Mouse (Mus musculus) bone marrow, adult 2 months (tissue): ENCODE results near the gene Oas1f.

Experiments used
- CTCF ChIP-seq: fragments of 200-500 bp; IDR thresholded peaks from 2 replicates; pipeline ENCODE4 v1.5.1; 2011; ENCODE audit warnings: low read length, control low read depth; ENCODE audit not compliant: control insufficient read depth, insufficient read depth
- POLR2A ChIP-seq: fragments of 200-500 bp; IDR thresholded peaks from 2 replicates; pipeline ENCODE4 v1.6.1; 2011; ENCODE audit warnings: low read depth, mild to moderate bottlenecking, control low read depth, low read length, borderline replicate concordance; ENCODE audit not compliant: control insufficient read depth

DNA sequence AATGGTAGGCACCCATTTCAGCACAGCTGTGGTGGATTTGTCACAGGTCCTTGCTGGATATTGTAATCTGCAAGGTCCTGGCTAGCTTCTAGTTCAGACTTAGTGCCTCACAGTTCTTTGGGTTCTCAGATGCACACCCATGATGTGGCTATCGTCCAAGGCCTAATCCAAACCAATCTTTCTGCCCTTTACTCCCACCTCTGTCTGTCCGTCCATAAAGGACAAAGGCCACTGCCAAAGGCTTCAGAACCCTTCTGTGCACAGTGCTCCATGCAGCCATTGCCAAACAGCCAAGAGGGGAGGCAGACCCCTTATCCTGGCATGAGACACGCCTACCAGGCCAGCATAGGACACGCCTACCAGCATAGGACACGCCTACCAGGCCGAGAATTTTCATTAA is 38.0 kb upstream of the Oas1f start:
- TF ChIP-seq CTCF: no peak
- no peak for TF ChIP-seq POLR2A
